Mouse (Mus musculus) heart, postnatal 14 days (tissue): ENCODE results near the gene Atp9a. TPM values are rescaled to one million over a fixed set of nuclear protein-coding genes. Genes with fewer than 3 reads are reported as not detected.
"Not testable (repeated sequence)": the region's sequence is repeated elsewhere in the genome, so short reads cannot be mapped to it uniquely, and the experiment has no call there.

Experiments
- DNase-seq, 2 experiments: peaks; one replicate each; pipeline ENCODE4 v3.0.0; 2021 to 2022
- intact Hi-C: fragments of 180-260 bp; cut with DNase I; formaldehyde crosslinking; loops from one replicate; pipeline ENCODE4 v1.15.1; 2025
- long read RNA-seq, 2 experiments: library from polyadenylated mRNA; stranded (forward); transcript quantifications; one replicate each; pipeline ENCODE4 v2.0.0; 2021
- total RNA-seq, 2 experiments: library from RNA; stranded (reverse); gene quantifications; 2 replicates each; pipeline ENCODE4 v1.2.3; 2021

The Atp9a gene
- 10 to 100 TPM; 45.9 to 46.2 TPM for total RNA-seq
- long read RNA-seq, experiment 1, transcript Atp9a-204 (28 exons, 3,456 nt) = minor isoform, 9 of 116 reads
- long read RNA-seq, experiment 1, transcript Atp9a-201 (28 exons, 3,529 nt) = major isoform, 67 of 116 reads
- long read RNA-seq, experiment 1, transcript Atp9a-202 (28 exons, 3,729 nt) = minor isoform, 11 of 116 reads
- long read RNA-seq, experiment 1, partial matches to known transcripts = 11 of 116 reads
- long read RNA-seq, experiment 1, other reads (novel, unspliced or antisense) = 17 of 116 reads
- long read RNA-seq, experiment 2, transcript Atp9a-201 (28 exons, 3,529 nt) = major isoform, 54 of 100 reads
- long read RNA-seq, experiment 2, transcript Atp9a-202 (28 exons, 3,729 nt) = minor isoform, 12 of 100 reads
- long read RNA-seq, experiment 2, partial matches to known transcripts = 21 of 100 reads
- long read RNA-seq, experiment 2, other reads (novel, unspliced or antisense) = 10 of 100 reads

DNA sequence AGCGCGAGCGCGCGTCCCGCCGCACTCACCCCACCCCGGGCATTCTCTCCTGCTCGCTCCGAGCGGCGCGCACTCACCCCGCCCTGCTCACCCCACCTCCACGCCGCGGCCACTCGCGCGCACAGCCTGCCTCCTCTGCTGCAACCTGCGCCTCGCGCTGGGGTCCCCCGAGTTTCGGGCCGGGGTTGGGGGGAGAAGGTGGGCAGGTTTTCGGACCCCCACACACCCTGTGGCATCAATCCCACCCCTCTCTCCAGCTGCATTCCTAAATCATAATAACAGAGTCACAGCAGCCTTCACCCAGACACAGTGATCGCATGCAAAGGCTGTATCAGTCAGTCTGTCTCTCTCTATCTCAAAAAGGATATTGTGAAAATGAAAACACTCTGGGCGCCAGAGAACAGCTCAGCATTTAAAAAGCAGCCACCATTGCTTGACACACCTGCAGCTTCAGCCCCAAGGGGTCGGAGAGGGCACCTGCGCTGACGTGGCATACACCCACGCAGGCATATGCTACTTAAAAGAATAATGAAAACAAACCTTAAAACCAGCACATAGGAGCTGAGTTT, at the start of gene Atp9a:
TSS of gene Atp9a (minus strand) at position 351 of the 569 bp plus-strand sequence.
- peak; percentile 58 to 65 for DNase-seq
- intact Hi-C loops = loop anchor here (5.0 kb wide), 1 partner anchor 275 kb away; no protein-coding TSS in a partner anchor

DNA sequence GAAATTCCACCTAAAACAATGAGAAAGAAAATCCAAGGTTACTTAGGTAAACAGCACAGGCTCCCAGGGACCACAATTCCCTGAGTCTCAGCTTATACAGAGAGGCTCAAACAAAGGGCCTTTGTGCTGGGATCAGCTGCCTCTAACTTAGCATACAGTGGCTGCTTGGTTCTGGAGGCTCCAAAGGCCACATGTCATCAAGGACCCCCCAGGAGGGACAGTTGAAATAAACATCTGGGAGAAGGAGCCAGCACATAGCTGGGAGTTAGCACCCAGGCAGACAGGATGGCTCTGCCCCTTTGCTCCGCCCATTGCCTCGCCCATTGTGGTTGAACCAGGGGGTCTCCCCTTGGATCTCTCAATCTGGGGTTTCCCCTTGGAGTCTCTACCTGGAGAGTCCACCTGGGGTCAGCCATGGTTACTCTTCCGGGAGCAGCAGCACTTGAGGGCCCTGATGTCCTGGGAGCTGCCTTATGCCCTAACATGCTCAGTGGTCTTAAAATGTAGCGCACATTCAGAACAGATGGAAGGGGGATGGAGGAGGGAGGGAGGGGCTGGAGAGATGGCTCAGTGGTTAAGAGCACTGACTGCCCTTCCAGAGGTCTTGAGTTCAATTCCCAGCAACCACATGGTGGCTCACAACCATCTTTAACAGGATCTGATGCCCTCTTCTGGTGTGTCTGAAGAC, 49.0 kb upstream of the Atp9a start:
- intact Hi-C loops = no loop called here
- no peak for DNase-seq

DNA sequence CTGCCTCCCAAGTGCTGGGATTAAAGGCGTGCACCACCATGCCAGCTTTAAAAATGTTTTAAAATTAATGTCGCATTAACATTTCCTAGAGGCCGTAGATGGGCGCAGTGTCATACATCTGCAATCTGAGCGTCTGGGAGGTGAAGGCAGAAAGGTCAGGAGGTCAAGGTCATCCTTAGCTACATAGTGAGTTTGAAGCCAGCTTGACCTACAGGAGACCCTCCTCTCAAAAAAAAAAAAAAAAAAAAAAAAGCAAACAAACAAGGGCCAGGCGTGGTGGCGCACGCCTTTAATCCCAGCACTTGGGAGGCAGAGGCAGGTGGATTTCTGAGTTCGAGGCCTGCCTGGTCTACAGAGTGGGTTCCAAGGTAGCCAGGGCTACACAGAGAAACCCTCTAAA, 44.0 kb upstream of the Atp9a start:
- DNase-seq = no peak
- intact Hi-C loops = no loop called here

DNA sequence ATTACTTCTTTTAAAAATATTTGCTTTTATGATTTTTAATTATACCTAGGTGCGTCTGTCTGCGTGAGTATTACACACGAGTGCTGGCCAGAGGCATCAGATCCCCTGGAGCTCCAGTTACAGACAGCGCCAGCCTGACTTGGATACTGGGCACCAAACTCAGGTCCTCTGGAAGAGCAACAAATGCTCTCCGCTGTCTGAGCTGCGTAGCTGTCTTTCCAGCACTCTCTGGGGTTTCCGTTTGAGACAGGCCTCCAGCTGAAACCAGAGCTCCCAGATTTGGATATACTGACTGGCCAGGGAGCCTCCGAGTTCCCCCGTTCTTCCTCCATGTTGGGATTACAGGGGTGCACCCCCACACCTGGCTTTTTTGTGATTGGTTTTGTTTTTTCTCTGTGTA, 38.4 kb upstream of the Atp9a start:
- DNase-seq = no peak
- intact Hi-C loops = no loop called here

GRCm38 (mm10) chr2:168780024-168780423, 37.8 kb upstream of the Atp9a start:
- intact Hi-C loops = no loop called here
- no peak for DNase-seq

DNA sequence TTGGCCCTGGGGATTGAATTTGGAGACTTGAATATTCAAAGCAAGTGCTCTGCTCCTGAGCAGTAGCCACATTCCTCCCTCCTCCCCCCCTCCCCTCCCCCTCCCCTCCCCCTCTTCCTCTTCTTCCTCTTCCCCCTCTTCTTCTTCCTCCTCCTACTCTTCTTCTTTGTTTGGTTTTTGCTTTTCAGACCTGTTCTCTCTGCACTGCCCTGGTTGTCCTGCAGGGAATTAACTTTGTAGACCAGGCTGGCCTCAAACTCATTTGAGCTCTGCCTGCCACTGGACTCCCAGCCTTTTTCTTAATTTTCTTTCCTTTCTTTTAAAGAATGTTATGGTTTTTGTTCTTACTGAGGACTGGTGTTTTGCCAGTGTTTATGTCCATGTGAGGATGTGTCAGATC, 35.3 kb upstream of the Atp9a start:
- DNase-seq = no peak
- intact Hi-C loops = no loop called here

DNA sequence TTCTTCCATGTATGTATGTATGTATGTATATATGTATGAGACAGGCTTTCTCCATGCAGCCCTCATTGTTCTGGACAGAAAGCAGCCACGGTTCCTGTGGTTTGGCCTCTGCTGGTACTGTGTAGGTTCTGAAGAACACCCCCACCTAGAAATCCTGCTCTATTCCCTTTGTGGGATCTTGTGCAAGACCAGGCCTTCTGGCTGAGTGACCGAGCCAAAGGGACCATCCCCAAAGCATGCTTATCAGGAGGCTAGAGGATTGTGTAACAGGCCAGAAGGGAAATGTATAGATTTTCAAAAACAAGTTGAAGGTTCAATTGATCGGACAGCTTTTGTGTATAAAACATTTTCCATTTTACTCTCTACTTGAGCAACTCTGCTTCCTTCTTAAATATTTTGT, 34.0 kb upstream of the Atp9a start:
- intact Hi-C loops = no loop called here

DNA sequence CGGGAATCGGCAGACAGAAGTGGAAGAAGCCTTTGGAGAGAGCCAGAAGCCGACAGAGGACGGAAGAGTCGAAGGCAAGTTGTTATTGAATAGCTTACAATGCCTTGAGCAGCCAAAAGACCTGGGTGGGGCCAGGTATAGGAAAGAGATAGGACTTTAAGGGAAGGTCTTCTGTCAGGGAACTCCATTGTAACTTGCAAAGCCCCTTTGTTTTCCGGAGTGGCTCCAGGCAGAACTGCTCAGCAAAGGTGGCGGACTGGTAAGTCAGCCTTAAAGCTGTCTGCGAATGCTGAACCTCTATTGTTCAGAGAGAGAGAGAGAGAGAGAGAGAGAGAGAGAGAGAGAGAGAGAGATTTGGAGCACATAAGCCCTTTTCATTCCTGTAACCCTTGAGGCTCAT, 27.1 kb upstream of the Atp9a start:
- intact Hi-C loops = loop anchor here (5.0 kb wide), 1 partner anchor 108 kb away; no protein-coding TSS in a partner anchor
- DNase-seq = no peak

More for the DNA sequence above, 34.0 kb upstream of the Atp9a start:
- no peak for DNase-seq

DNA sequence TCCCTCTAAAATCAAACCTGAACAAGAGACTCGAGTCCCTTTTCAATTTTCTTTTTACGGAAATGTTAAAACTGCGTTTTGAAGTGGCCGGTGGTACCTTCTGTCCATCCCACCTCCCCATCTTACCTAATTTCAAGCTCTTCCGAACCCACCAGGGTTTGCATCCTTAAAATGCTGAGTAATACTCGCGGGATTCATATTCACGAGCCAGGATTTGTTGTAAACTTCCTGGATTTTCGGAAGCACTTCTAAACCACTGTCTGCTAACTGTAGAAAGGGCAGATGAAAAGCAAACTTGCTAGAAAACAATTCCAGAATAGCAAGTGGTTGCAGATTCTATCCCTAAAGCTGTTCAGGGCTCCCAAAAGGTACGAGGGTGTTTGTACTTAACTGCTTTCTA, 25.4 kb upstream of the Atp9a start, which contains the start of gene Sall4:
TSS of gene Sall4 (minus strand) at position 362 of the 400 bp plus-strand sequence.
- DNase-seq = no peak

GRCm38 (mm10) chr2:168766538-168767361, 24.5 kb upstream of the Atp9a start:
- DNase-seq = peak; percentile 42 to 44
- intact Hi-C loops = loop anchor here (5.0 kb wide), 1 partner anchor 111 kb away; no protein-coding TSS in a partner anchor

More for the DNA sequence above, 25.4 kb upstream of the Atp9a start, which contains the start of gene Sall4:
- intact Hi-C loops = loop anchor here (5.0 kb wide), 1 partner anchor 110 kb away; no protein-coding TSS in a partner anchor

DNA sequence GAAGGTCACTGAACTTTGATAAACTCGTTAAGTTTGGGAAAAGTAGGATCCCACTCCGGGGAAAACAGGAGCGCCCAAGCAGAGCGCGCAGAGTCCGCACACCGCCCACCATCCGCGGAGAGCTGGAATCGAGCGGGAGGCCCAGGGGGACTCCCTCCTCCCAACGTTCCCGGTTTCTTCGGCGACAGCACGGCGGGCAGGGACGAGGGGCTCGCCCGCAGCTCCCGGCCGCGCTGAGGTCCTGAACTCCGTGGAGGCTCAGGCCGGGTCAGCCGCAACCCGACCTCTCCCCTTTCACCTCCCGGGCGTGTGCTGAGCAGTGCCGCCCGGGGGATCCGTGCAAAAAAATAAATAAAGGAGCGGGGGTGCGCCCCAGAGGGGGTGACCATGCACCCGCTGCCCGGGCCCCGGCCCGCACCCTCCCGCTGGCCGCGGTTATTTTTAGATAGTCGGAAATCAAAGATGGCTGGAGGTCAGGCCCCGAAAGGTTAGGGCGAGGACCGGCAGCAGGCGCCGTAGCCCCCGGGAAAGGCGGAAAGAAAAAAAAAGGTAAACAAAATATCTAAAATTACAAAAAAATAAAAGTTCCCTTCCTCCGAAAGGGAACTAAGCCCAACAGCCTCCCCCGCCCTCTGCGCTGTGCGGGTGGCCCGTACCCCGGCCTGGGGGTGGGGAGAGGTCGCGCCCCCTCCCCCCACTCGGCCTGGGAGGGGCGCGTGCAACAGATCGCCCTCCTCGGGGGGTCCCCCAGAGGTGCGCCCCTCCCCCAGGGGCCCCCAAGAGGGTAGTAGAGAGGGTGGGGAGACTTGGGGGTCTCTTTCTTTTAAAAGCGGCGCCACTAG, 23.7 kb upstream of the Atp9a start:
- DNase-seq = peak; percentile 27 to 37

DNA sequence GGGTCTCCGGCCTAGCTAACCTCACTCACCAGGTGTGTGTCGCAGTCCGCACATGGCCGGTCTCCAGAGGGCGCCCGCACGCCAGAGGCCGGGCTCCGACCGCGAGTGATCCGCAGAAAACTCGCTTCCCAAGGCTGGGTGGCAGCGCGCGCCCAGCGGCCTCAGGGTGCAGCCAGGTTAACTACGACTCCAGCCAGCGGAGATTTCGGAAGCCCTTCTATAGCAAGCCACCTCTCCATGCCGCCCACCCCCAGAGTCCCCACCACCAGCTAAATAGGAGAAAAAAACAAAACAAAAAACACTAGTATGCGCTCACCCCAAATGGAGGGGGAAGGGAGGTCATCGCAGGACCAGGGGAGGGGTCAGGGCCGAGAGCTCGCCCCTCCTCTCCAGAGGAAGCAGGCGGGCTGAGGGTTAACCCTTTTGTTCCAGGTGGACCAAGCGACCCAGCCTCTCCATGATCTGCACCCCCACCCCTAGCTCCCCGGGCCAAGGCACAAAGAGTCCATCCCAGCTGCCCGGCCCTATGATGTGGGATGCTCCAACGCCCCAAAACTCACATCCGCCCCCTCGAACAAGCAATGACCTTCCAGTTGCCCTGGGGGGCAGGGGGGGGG, 23.0 kb upstream of the Atp9a start:
- DNase-seq = peak; percentile 70 to 74
- intact Hi-C loops = loop anchor here (5.0 kb wide), 1 partner anchor 112 kb away; no protein-coding TSS in a partner anchor

More for the DNA sequence above, 23.7 kb upstream of the Atp9a start:
- intact Hi-C loops = loop anchor here (5.0 kb wide), 1 partner anchor 111 kb away; no protein-coding TSS in a partner anchor

DNA sequence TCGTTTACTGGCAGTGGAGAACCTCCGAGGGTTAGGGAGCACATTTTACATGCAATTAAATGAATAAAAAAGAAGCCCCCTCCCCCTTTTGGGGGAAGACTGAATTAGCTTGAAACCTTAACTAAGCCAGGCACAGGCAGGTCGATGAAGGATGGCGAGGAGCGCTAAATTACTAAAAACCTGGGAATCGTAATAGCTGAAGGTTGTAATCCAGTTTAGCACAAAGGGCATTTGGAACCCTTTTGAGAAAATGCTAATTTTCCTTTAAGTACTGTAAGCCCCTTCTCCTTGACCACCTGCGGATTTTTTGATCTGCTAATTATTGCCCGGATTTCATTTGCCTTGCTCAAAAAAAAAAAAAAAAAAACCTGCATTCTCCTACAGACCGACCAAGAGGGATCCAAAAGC, 22.3 kb upstream of the Atp9a start:
- DNase-seq = no peak
- intact Hi-C loops = no loop called here

DNA sequence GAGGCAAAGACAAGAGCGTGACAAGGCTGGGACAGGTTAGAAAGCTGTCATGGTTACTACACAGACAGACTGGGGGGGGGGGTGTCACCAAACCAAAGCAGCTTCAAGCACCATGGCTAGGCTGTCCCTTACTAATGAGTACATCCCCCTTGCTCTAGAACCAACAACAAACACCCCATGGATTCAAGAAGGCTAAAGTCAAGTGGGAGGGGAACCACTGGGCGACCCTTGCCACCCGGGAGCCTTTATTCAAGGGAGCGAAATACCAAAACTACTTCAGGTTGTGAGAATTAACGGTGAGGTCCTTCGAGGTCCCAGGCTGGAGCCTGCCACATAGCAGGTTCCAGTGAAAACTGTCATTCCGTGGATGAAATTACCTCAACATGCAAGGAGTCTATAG, 21.6 kb upstream of the Atp9a start:
- DNase-seq = no peak
- intact Hi-C loops = no loop called here

- DNase-seq = no peak
- intact Hi-C loops = no loop called here
Observed at GRCm38 (mm10) chr2:168762411-168762815, 20.2 kb upstream of the Atp9a start.

DNA sequence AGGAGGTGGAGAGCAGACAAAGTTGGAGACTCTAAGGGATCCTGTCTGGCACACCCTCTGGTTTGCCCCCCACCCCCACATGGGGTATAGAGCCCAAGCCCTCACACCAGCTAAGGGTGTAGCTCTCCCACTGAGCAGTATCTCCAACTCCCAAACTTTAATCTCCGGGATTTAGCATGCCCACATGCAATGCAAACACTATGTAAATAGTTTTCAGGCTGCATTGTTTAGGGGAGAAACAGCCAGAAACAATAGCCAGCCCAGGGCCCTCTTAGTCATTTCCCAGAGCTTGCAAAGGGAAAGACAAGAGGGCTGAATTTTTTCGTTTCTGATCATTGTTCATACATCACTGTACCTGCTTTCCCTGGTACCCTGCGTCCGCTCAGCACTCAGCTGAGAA, 19.7 kb upstream of the Atp9a start:
- no peak for DNase-seq
- intact Hi-C loops = no loop called here

GRCm38 (mm10) chr2:168761141-168761540, 18.9 kb upstream of the Atp9a start:
- no peak for DNase-seq
- intact Hi-C loops = no loop called here

DNA sequence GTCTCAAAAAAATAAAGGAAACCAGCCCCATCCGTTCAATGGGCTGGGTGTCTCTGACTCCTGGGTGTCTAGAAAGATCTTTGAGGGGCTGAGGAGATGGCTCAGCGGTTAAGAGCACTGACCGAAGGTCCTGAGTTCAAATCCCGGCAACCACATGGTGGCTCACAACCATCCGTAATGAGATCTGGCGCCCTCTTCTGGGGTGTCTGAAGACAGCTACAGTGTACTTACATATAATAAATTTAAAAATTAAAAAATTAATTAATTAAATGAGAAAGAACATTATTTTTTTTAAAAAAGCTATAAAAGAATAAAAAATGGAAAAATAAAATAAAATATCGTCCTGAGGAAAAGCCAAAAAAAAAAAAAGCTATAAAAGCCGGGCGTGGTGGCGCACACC, 2.2 kb upstream of the Atp9a start:
- intact Hi-C loops = loop anchor here (5.0 kb wide), 1 partner anchor 277 kb away; no protein-coding TSS in a partner anchor
- not testable (repeated sequence) for DNase-seq
